Mouse (Mus musculus) erythroblast, adult 5-6 weeks (primary cell): Measurements from ENCODE around the gene Ptpn6. TPM values are rescaled to one million over a fixed set of nuclear protein-coding genes. Genes with fewer than 3 reads are reported as not detected.
"Not testable (repeated sequence)": the region's sequence is repeated elsewhere in the genome, so short reads cannot be mapped to it uniquely, and the experiment has no call there.

Experiments used
- ATAC-seq: replicated peaks from 2 replicates; pipeline ENCODE4 v1.8.0; 2016; ENCODE audit warnings: moderate number of reproducible peaks, mild to moderate bottlenecking, moderate TSS enrichment, inconsistent platforms; ENCODE audit not compliant: poor library complexity, low FRiP score, severe bottlenecking
- total RNA-seq, 2 experiments: library from RNA; stranded (forward) in 1 of 2; stranded (reverse) in 1 of 2; fragments of 150-400 nt in 1 of 2; fragments of 200-764, 138-1000 nt in 1 of 2; gene quantifications; 2 replicates each; pipeline versions ENCODE4 v1.2.3 to v1.2.4; 2015 to 2017; ENCODE audit warnings: low replicate concordance in 2 of 2

Ptpn6 gene
- total RNA-seq, 2 experiments from 2014 or later: 57.8 to 156 TPM

DNA sequence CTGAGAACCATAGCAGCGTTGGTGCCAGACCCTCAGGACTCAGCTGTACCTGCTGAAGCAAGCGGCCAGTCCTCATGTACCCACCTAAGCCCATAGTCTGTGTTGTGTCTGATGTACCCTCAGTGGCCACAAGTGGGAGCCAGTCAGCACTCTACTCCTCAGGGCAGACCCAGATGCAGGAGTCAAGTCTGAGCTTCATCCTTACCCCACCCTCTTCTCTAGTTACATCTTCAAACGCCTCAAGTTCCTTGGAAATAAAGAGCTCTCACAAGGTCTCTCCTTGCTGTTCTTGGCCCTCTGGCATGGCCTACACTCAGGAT lies 35.8 kb downstream of the Ptpn6 start:
- ATAC-seq: peak; percentile 74

- ATAC-seq: peak; percentile 34; the same call in 1 of the 2 replicates
Measured at GRCm38 (mm10) chr6:124702102-124702783, 36.3 kb downstream of the Ptpn6 start.

DNA sequence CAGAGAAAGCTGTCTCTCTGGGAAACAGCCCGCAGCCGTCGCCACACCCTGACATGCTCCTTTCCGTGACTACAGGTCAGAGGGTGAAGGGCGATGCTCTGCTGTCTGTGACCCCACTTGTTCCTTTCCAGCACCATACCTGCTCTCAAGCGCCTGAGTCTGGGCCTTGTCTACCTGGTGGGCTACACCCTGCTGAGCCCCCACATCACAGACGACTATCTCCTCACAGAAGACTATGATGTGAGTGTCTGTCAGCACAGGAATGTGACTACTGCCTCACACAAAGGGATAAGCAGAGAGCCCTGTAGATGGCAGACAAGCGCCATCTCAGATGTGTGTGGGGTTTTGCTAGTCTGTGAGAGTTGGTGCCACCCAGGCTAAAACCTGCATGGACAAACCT lies 37.2 kb downstream of the Ptpn6 start:
- ATAC-seq: no peak

GRCm38 (mm10) chr6:124699962-124700610 lies 38.4 kb downstream of the Ptpn6 start:
- no peak for ATAC-seq

- ATAC-seq: no peak
Measured at GRCm38 (mm10) chr6:124699366-124699765, 39.1 kb downstream of the Ptpn6 start.

DNA sequence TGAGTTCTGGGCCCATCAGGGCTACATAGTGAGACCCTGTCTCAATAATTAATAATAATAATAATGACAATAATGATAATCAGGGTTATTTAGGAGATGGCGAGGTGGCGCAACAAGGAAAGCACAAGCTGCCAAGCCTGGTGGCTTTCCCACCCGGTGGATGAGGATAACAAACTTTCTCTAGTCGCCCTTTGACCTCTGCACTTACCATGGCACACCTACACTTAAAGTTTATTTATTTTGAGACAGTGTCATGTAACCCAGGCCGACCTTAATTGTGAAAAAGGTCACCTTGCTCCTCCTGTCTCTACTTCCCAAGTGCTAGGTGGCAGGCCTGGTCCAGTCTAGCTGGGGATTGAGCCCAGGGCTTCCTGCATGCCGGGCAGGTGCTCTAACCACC lies 39.8 kb downstream of the Ptpn6 start:
- ATAC-seq: no peak

GRCm38 (mm10) chr6:124696441-124697150 lies 41.9 kb downstream of the Ptpn6 start:
- ATAC-seq: no peak

DNA sequence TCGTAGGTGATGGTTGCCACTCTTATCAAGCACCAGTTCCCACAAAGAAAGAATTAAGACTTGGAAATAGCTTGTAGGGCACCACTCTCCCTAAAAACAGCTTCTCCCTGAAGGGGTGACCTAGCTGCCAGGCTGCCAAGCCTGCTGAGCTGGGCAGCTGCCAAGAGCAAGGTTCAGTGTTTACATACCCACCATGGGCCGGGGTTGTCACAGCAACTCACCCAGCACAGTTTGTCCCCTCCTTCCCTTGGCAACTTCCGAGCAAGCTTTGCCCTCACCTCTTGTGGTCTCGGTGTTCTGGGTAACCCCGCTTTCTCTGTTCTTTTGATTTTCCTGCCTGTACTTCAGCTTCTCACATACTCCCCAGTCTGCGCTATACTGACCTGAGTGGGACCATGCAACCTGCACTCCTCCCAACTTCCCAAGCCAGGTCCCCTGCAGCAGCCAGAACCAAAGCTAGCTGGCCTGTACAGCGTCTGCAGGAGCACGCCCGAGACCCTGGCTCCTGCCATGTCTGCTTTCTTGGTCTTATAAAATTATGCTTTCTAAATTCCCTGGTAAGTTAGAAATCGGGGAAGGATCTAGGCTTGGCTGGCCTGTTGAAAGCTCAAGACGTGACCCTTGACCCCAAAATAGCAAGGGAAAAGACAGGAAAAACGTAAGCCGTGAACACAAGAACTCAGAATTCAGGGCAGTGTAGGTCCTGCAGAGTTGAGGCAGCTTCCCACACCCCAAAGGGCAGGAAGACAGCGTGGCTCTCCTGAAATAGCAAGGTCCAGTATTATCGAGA lies 44.2 kb downstream of the Ptpn6 start:
- no peak for ATAC-seq

GRCm38 (mm10) chr6:124693243-124693981 lies 45.1 kb downstream of the Ptpn6 start:
- ATAC-seq: no peak

GRCm38 (mm10) chr6:124690517-124690916 lies 48.0 kb downstream of the Ptpn6 start:
- ATAC-seq: no peak

DNA sequence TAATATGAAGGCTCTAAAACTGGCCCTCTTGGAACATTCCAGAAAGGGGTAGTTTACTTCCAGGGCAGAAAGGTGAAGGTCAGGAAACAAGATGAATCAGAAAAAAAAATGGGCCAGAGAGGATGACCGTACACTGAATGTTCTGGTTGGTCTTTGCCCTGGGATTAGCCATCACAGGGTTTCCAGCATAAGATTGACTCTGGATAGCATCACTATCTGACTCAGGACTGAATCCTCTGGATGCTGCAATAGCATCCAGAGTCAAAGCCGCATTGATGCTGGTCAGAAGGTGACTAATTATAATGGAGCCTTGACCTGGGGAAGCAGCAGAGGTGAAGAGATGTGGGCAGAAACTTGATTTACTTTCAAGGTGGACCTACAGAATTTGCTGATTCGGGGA lies 49.5 kb downstream of the Ptpn6 start:
- no peak for ATAC-seq

- ATAC-seq: no peak
Measured at GRCm38 (mm10) chr6:124688151-124688758, 50.3 kb downstream of the Ptpn6 start.

GRCm38 (mm10) chr6:124686644-124687043 lies 51.9 kb downstream of the Ptpn6 start:
- ATAC-seq: not testable (repeated sequence)

- ATAC-seq: no peak
Measured at GRCm38 (mm10) chr6:124685606-124686386, 52.7 kb downstream of the Ptpn6 start.

DNA sequence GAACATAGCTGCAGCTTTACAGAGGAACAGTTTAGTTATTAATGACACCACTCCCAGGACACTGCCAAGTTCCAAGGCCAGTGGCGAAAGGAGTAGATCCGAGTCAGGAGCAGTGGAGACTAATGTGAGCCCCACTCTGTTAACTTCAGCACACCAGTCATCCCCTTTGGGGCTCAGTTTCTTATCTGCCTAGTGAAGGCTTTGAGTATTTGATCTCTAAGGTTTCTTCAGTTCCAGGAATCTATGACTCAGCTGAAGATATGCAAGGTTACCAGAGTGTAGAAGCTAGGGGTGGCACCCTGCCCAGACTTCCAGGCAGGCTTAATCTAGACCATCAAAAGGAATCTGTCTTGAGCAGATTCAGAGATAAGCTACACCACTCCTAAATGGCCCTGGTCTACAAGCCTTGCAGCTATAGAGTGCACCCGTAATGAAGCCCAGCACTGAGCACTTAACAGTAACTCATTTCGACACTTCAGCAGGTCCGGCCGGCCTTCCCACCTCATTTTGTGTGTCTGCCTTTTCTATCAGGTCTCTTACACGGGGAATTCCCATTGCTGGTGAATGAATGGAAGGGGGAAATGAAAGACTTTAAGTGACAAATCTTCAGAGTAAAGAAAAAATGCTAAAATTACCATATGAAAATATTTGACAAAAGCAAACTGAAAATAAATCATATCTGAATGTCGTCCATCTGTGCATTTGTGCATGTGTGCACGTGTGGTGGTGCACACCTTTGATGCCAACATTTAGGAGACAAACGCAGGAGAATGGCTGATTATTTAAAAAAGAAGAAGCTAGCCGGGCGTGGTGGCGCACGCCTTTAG lies 54.7 kb downstream of the Ptpn6 start:
- ATAC-seq: peak; percentile 51

DNA sequence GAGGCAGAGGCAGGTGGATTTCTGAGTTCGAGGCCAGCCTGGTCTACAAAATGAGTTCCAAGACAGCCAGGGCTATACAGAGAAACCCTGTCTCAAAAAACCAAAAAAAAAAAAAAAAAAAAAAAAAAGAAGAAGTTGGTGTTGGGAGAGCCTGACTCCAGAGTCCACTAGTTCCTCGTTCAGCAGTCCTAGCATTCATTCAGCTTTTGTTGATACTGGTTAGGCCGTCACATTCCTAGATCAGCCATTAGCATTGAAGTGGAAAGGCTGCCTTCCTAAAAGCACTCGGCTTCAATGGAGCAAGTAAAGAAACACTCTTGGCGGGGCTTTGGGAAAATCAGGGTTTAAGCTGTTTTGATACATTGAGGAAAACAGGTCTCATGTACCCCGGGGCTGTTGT lies 56.2 kb downstream of the Ptpn6 start:
- ATAC-seq: not testable (repeated sequence)

GRCm38 (mm10) chr6:124679486-124679885 lies 59.0 kb downstream of the Ptpn6 start:
- no peak for ATAC-seq

DNA sequence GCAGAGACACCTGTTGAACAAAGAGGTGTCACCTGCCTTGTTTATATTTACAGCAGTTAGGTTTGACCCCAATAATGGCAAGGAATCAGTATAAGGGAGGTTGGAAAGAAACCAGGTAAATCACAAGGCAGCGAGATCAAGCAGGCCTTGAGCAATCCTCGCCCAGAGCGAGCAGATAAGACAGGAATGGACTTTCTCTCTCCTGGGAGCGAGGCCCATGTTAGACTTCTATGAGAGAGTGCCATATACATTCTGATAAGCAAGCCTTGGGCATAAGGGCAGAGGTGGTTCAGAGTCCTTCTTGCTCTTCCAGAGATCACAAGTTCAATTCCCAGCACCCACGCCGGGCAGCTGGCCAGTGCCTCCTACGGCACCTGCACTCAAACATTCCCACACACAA lies 59.7 kb downstream of the Ptpn6 start:
- no peak for ATAC-seq
